Mouse (Mus musculus): Measurements from ENCODE around the gene Gdpgp1.

DNA sequence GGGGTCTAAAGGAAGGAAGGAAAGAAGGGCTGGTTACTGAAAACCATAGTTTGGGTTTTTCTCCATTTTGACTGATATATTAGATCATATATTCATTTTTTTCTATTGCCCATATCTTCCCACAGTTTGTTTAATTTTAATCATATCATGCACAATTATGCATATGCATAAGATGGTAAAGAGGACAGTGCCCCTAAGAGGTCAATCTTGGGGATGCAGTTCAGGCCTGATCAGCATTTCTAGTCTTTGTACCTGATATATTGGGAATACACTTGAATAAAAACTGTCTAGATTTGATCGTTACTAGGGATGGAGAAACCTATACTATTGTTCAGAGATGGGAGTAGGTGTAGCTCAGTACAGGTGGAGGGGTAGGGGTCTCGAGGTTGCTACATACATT lies 48.3 kb downstream of the Gdpgp1 start:
- TF ChIP-seq POLR2A (IDR thresholded peaks at IDR 0.05; ENCODE audit: low read depth, low read length) (no peak), CTCF (conservative IDR thresholded peaks at IDR 0.05 in 1 of 2, IDR thresholded peaks at IDR 0.05 in 1 of 2; ENCODE audit: low read depth in 2 of 2, low read length in 2 of 2) (peak in 1 of 2 experiments; percentile 28; a peak in 1 of 4 replicates), EP300 (IDR thresholded peaks at IDR 0.05; ENCODE audit: low read length) (no peak), MXI1 (IDR thresholded peaks at IDR 0.05; ENCODE audit: low read depth, low read length) (no peak), BHLHE40 (IDR thresholded peaks at IDR 0.05; ENCODE audit: low read depth, low read length) (no peak), USF2 (conservative IDR thresholded peaks at IDR 0.05; ENCODE audit: low read depth, low read length) (no peak), MEF2A (IDR thresholded peaks at IDR 0.05; ENCODE audit: borderline replicate concordance, low read depth, low read length) (no peak), TCF12 (IDR thresholded peaks at IDR 0.05; ENCODE audit: low read depth, low read length) (no peak)
